Mouse (Mus musculus) bone marrow macrophage, adult 2 months (primary cell): Measurements from ENCODE around the gene Olfr1197.

Experiments used
- CTCF ChIP-seq: IDR thresholded peaks from 2 replicates; pipeline ENCODE4 v1.5.1; 2012; ENCODE audit warnings: low read depth, mild to moderate bottlenecking, low read length, moderate library complexity
- POLR2A ChIP-seq: IDR thresholded peaks from 2 replicates; pipeline ENCODE4 v1.6.1; 2012; ENCODE audit warnings: mild to moderate bottlenecking, low read depth, low read length, borderline replicate concordance

- no peak for TF ChIP-seq POLR2A
- TF ChIP-seq CTCF: no peak
Observed at GRCm38 (mm10) chr2:88689087-88689486, 43.1 kb downstream of the Olfr1197 start, which contains the start of gene Olfr1195.
